Mouse (Mus musculus) lung, postnatal 0 days (tissue): ENCODE results near the gene Nptn.

Experiments used
- CTCF ChIP-seq: IDR thresholded peaks from 2 replicates; pipeline ENCODE4 v1.5.1; 2016; ENCODE audit warnings: antibody characterized with exemption, mild to moderate bottlenecking
- EP300 ChIP-seq: IDR thresholded peaks from 2 replicates; pipeline ENCODE4 v1.6.1; 2016; ENCODE audit warnings: antibody characterized with exemption, mild to moderate bottlenecking, control low read depth

GRCm38 (mm10) chr9:58534766-58535165, 47.3 kb upstream of the Nptn start:
- TF ChIP-seq CTCF (peak; percentile 90), EP300 (no peak)
